Mouse (Mus musculus) gastrocnemius, adult 8-10 months (tissue): ENCODE data around the gene Snrnp70. TPM values are rescaled to one million over a fixed set of nuclear protein-coding genes. Genes with fewer than 3 reads are reported as not detected.

Source experiments
- DNase-seq, 2 experiments: peaks; one replicate each; pipeline ENCODE4 v3.0.0; 2022; ENCODE audit warnings: low spot score in 2 of 2
- total RNA-seq, 4 experiments: library from RNA; stranded (reverse); gene quantifications; 2 replicates each; pipeline ENCODE4 v1.2.4; 2022

The Snrnp70 gene
- 10 to 100 TPM; 45.4 to 74.5 (median 59.9) TPM for total RNA-seq

DNA sequence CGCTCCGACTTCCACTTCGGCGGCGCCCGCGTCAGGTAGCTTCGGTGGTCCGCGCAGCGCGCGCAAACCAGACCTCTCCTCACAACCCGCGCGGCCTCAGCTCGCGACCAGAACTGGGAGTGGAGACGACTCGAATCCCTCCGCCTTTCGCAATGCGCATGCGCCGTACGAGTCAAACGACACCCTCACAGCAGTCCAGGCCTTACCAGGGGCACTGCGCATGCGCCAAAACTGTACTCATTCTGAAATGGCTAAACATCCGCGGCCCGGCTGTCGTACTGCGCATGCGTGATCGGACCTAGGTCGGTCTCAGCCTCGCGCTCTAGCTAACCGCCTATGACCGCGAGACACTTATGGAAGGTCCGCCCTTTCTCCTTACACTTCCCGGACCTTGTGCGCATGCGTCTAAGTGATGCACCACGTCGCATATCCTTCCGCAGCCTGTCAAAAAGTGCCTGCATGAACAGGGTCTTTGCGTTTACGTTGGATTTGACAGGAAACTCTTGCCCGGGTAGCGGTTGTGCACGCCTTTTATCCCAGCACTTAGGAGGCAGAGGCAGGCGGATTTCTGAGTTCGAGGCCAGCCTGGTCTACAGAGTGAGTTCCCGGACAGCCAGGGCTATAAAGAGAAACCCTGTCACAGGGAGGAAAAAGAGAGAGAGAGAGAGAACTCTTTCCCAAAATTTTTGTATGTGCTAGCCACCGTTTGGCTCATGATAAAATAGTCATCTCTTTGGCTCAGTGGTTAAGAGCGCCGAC is at the start of gene Snrnp70:
Snrnp70 (minus strand) TSS at position 165 of the 759 bp plus-strand sequence.
- peak; percentile 100 for DNase-seq

DNA sequence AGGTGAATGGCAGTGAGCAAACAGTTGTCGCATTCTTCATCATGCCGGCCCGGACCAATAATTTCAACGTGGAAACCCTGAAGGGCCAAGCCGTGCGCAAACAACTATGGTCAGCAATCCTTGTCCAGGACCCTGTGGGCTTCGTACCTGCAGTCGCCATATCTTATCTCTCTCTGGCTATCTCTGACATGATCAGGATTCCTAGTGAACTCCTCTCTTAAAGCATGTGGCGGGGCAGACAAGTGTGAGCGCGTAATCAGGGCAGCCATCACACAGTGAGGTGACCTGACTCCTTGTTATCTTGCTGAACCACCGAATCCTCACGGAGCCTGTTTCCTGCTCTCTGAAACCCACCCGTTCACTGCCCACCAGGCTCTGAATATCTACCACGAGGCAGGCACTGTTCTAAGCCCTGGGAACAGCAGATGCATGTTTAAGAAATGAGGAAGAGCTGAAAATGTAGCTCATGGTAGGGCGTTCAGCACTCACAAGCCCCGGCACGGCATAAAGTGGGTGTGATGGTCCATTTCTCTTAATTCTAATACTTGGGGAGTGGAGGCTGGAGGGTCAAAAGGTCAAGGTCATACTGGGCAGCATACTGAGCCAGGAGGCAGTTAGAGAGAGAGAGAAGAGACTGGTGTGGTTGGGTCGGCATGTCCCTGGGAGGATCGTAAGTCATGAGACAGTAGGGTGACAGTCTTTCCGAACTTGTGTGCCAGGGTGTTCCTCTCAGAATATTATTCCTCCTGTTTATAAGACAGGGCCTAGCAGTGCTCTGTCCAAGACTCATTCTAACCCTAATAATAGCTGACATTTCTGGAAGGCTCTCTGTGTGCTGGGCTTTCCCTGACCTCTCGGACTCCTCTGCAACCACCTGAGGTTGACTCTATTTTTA is 48.2 kb upstream of the Snrnp70 start:
- DNase-seq: peak in 1 of 2 experiments; percentile 37

DNA sequence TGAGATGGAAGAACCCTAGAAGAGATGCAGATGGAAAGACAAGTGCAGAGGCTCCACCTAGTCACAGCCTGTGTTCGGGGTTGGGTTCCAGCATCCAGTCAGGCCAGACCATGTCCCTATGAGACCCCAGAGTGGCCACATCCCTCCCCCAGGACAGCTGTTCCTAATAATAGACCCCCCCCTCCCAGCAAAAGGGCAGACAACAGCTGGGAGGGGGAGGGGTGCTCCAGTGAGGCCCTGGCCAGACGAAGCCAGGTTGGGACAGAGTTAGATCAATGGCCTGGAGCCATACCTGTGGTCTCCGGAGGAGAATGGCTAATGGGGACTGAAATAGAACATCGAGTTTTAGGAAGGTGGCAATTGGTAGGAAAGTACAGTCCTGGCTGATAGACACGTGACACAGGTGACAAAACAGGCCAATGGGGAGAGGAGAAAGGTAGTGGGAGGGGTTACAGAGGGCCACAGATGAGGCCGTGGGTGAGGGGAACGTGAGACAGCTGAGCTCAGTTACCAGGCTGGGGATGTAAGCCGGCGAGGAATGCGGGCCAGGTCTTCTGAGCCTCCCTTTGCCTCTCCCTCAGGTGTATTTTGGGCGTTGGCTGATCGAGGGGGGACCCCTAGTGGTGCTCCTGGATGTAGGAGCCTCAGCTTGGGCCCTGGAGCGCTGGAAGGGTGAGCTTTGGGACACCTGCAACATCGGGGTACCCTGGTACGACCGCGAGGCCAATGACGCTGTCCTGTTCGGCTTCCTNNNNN is 42.2 kb upstream of the Snrnp70 start, which contains the start of gene Ruvbl2:
Ruvbl2 (minus strand) TSS at position 576 of the 756 bp plus-strand sequence.
- peak; percentile 66 to 81 for DNase-seq

DNA sequence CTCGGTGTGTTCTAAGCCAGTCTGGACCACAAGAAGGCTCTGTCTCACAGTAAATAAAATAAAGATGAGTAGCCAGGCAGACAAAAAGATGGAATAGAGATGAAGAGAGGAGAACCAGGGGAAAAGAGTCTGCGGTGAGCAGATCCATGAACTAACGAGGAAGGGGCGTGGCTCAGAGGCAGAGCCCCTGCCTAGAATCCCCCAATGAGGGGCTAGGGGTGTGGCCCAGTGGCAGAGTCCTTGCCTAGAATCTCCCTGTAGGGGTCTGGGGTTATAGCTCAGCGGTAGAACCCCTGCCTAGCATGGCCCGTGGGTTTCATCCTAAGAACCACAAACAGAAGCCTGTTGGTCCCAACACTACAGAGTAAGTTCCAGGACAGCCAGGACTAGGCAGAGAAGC is 41.5 kb upstream of the Snrnp70 start:
- DNase-seq: no peak

DNA sequence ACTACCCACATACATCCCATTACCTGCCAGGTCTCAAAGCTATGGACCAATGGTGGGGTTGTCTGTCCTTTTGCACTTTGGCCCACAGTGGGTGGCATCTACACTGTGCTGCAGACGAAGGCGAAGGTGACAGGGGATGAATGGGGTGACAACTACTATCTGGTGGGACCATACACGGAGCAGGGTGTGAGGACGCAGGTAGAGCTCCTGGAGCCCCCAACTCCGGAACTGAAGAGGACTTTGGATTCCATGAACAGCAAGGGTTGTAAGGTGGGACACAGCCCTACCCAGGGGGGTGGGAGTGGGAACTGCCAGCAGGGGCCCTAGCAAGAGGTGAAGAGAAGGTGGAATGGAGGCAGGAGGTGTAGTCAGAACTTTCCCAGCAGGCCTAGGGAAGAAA is 40.9 kb upstream of the Snrnp70 start:
- no peak for DNase-seq

DNA sequence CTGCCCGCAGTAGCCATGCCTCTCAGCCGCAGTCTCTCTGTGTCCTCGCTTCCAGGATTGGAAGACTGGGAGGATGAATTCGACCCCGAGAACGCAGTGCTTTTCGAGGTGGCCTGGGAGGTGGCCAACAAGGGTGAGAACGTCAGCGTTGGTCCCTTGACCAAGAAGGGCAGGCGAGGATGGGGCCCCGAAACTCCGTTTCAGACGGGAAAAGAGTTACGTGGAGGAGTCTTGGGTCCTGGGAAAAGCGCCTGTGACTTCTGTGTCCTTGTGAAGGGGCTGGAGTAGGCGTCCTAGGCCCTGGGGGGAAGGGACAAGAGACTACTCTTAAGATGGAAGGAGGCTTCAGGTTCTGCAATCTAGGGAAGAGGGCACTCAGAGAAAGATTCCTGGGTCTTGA is 39.5 kb upstream of the Snrnp70 start:
- peak in 1 of 2 experiments; percentile 55 for DNase-seq

DNA sequence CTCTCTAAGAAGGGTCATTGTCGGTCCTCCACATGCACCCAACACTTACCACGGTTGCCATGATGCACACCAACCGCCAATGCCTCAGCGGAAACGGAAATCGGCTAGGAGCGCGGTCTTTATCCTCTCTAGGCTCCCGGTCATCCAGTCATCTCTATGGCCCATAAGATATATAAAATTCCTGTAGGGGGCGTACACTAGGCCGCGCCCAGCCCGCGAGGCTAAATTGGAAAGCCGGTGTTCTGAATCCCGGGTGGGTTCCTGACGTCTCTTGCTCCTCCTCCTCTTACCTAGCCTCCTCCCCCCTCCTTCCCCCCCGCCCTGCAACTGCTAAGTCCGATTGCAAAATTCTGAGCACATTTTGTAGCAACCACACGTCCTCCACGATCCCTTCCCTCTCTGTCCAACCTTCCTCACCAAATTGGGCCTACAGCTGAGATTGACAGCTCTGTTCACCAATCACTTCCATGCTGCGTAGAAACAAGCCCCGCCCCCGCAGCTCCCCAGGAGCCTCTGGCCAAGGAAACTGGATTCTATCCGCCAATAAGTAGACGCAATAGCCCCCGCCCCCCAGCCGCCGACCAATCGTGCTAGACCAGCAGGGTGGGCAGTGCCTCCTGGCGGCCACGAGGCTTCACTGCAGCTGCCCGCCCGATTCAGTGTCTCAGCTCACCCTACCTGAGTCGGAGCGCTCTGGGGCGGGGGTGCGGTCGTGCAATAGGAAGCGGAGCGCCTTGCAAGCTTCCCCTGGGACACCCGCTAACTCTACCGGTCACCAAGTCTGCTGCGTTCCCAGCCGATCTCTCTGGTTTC is 38.9 kb upstream of the Snrnp70 start, which contains the start of gene Gys1:
Gys1 (plus strand) TSS at position 642 of the 813 bp plus-strand sequence.
- DNase-seq: peak; percentile 100

GRCm38 (mm10) chr7:45433835-45434202 is 38.3 kb upstream of the Snrnp70 start:
- no peak for DNase-seq

DNA sequence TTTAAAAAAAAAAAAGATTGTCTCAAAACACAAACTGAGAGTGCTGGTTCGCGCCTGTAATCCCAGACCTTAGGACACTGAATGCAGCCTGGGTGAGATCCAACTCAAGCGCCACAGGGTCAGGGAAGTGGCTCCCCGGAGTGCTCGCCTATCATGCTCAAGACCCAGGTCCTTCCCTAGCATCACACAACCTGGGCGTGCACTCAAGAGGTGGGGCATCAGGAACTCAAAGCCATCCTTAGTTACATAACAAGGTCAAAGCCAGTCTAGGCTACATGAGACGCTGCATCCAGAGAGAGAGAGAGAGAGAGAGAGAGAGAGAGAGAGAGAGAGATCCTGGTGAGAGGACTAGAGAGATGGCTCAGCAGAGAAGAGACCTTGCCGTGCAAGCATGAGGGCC is 31.0 kb upstream of the Snrnp70 start:
- DNase-seq: peak in 1 of 2 experiments; percentile 69

- no peak for DNase-seq
Measured at GRCm38 (mm10) chr7:45421194-45421593, 25.7 kb upstream of the Snrnp70 start.

DNA sequence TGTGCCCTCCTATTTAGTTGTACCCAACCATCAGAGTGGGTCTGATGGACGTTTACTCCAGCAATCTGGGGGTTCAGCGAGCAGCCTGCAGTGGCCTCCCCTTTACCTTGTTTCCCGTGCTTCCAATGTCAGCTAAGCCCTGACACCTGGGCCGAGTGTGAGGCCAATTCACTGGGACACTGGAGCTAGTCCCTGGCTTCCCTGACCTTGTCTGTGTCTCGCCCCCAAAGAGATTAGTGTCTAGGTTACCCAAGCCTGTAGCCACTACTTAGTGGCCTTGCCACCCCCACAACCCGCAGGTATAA is 25.0 kb upstream of the Snrnp70 start, which contains the start of gene Lhb:
Lhb (plus strand) TSS at position 206 of the 305 bp plus-strand sequence.
- DNase-seq: no peak

DNA sequence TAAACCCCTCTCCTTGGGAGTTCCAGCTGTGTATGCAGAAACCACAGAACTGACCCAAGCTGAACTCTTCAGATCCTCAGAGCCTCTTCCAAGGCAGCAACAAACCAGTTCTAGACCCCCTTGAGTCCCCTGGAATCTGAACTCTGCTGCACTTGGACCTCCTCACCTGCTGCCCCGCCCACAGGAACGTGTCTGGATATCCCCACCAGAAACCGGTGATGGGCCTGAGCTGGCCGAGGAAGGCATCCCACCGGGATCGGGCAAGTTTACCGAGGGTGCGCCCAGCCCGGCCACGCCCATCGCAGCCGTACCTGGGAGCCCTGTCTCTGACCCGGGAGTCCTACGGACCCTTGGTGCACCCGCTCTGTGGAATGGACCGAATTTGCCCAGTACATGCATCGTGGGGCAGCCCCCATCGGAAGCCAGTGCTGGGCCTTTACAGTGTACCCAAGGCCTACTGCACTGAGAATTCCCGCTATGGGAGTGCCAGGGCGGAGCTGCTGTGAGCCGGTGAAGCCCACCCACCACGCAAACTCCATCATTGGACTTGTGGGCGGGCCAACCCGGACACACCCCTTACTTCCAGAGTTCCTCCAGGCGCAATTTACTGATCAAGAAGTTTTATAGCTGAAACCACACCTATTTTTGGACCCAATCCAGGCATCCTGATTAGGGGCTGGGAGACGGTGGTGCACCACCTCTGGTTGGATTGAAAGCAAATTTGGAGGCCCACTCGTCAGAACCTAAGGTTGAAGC is 24.5 kb upstream of the Snrnp70 start:
- DNase-seq: no peak

DNA sequence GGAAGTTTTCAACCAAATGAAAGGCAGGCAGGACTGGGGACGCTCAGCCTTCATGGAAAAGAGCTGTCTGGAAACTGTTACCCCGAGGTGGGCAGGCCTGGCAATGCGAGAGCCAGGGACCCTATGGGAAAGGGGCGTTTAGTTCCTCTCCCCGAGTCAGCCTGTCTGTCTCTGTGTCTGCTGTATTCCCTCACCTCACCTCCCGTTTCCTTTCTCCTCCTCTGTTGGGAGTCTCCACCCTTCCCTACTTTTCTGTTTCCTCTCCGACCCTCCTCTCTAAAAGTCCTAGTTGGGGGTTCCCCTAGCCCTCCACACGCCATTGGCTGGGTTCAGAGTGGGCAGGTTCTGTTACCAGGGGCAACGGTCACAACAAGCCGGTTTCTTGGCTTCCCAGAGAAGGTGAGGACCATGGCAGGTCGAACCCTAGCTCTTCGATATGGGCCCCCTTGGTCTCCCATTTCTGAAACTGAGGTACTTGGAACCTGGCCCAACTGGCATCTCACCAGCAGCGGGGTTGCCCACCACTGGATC is 22.5 kb upstream of the Snrnp70 start:
- DNase-seq: no peak

GRCm38 (mm10) chr7:45415636-45416035 is 20.1 kb upstream of the Snrnp70 start:
- no peak for DNase-seq

GRCm38 (mm10) chr7:45414740-45415224 is 19.2 kb upstream of the Snrnp70 start:
- DNase-seq: no peak

DNA sequence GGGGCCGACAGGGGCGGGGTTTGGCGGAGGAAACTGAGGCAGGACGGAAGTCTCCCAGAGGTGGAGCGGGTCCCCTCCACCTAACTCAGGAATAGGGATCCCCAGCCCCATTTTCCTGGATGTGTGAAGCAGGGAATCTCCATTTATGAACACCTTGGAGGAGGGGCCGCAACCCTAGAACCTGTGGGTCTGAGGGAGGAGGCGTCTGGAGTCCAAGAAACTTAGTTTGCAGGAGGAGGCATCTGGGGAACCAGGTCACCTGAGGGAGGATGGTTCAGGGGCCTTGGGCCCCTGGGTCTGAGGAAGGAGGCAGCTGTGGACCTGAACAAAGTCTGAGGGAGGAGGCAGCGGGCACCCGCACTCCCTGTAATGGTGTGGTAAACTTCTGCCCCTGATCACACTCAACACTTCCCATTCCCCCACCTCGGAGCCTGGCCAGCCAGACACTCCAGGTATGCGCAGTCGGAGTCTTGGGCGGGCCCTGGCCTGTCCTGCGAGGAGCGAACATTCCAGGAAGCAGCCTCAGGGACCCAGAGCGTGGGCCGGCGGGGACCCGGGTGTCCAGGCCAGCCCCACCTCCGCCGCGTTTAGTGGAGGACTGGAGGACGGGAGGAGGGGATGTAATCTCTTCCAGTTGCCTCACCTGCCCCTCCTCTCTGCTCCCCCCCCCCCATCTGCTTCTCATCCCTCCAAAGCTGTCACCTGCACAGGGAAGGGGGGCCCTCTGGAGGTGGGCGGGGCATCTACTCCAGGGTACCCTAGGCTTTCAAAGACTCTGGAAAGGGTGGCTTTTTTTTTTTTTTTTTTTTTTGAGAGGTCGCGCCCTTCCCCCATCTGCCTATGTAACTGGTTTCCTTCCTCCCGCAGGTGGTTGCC is 18.6 kb upstream of the Snrnp70 start:
- DNase-seq: peak in 1 of 2 experiments; percentile 7

GRCm38 (mm10) chr7:45413113-45413863 is 17.7 kb upstream of the Snrnp70 start, which contains the start of gene Ntf5:
TSS of gene Ntf5 (plus strand) at chr7:45413695.
- DNase-seq: peak in 1 of 2 experiments; percentile 36

DNA sequence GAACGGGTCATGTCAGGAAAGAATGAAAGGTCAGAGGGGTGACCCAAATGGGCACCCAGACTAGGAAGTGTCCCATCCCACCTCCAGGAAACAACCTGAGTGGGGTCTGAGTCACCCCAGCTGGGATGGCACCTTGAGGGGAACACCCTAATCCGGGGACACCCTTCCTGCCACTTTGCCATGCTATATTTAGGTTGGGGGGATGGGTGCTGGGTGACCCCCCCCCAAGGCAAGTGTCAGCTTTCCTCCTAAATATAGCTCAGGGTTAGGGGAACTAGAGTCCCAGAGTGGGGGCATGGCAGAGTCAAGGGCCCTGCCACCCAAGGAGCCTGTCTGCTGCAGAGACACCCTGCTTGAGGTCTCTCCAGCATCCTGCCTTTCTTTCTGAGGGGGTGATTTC is 16.9 kb upstream of the Snrnp70 start:
- peak; percentile 67 to 76 for DNase-seq
